Mouse (Mus musculus) heart, postnatal 25 days (tissue): ENCODE data around the gene Acaca. TPM values are rescaled to one million over a fixed set of nuclear protein-coding genes. Genes with fewer than 3 reads are reported as not detected.

ENCODE experiments used
- DNase-seq: peaks from one replicate; pipeline ENCODE4 v3.0.0; 2022; ENCODE audit warnings: low spot score
- intact Hi-C: fragments of 180-260 bp; cut with DNase I; formaldehyde crosslinking; loops from one replicate; pipeline ENCODE4 v1.15.1; 2025
- total RNA-seq, 2 experiments: library from RNA; stranded (reverse); gene quantifications; 2 replicates each; pipeline ENCODE4 v1.2.3; 2021

Acaca gene
- total RNA-seq, 2 experiments from 2014 or later: 16.5 to 22.1 TPM

DNA sequence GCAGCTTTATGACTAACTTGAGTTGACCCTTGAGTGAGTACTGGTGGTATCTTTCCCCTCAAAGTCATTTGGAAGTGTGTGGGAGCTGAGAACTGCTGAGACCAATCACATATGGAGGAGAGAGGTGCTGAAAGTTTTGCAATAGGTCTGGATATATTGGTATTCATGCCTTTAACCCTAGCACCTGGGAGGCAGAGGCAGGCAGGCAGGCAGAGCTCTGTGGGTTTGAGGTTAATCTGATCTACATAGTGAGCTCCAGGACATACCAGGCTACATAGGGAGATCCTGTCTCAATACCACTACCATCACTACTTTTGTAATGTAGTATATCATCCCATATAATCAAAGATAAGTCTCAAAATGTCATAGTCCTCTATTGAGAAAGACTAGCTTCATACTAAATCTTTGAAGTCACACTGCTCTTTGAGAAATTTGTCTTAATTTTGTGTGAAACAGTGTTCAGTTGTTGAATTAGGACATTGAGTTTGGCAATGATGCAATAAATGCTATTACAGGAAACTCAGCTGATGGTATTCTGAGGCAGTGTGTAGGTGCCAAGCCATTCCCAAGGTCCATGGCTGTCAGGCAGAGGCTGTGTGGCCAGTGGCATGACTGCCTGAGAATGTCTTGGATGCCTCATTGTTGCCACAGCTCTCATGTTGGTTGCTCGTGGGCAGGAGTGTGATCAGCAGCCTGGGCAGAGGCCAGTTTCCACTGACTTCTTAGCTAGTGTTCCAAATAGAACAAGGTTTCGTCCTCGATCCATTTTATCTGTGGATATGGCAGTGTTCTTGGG is 68.3 kb downstream of the Acaca start:
- DNase-seq: peak; percentile 6
- intact Hi-C loops: no loop called here

DNA sequence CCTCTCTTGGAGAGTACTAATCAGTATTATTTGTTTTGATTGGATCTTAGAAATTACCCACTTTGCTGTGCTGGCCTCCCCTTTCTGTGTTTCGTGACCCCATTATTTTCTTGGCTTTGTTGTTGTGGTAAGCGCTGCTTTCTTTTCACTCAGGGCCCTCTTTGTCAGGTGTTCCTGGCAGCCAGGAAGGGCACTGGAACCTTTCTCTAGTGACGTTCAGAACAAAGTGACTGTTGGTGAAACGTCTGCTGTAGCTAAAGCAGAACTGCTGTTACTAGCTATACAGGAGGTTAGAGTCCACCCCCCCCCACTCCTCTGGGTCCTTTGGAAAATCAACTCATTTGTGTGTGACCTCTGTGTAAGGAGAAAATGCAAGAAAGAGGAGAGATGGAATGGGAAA is 76.3 kb downstream of the Acaca start:
- no peak for DNase-seq
- intact Hi-C loops: no loop called here

DNA sequence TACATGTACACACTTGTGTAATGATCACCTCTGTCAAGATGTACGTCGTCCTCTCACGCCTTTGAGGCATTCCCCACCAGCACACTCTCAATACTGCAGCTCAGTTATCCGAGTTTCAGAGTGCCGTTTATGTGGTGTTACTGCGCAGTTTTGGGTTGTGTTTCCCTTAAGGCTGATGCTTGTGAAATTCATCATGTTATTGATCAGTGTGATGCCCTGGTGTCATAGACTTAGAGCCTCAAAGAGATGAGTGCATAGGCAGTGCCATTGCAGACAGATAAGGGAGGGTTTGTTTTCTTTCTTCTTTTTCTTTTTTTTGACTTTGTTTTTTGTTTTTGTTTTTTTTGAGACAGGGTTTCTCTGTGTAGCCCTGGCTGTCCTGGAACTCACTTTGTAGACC is 81.4 kb downstream of the Acaca start:
- DNase-seq: no peak
- intact Hi-C loops: no loop called here

DNA sequence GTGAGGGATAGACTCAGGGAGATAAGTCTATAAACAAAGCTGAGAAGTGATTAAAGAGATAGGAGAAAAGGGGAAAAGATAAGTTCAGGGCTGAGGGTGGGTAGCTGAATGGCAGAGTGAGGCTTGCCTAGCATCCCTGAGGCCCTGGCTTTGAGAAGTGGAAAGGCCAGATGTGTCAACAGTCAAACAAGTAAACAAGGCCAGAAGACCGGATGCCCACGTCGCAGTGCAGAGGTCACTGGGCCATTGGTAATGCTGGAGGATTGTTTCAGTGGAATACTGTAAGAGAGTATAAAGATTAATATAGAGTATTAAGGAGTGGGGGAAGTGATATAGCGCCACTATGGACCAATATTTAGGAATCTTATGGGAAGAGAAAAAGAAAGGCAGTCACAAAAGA is 89.5 kb downstream of the Acaca start:
- no peak for DNase-seq
- intact Hi-C loops: no loop called here

DNA sequence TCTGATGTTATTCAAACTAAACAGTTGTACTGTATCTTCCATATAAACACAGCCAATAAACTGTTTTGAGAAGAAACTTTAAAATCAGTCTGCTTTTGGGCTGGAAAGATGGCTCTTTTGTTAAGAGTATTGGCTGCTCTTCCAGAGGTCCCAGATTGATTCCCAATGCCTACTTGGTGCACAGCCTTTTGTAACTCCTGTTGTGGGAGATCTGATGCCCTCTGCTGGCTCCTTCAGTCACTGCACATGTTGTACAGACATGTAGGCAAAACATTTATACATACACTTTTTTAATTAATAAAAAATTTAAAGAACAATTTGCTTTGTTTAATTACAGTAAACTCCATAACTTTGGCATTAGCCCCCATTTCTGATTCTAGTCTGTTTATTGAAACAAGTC is 114.1 kb downstream of the Acaca start:
- no peak for DNase-seq
- intact Hi-C loops: loop anchor here (2.0 kb wide), 1 partner anchor 63 kb away; no protein-coding TSS in a partner anchor

DNA sequence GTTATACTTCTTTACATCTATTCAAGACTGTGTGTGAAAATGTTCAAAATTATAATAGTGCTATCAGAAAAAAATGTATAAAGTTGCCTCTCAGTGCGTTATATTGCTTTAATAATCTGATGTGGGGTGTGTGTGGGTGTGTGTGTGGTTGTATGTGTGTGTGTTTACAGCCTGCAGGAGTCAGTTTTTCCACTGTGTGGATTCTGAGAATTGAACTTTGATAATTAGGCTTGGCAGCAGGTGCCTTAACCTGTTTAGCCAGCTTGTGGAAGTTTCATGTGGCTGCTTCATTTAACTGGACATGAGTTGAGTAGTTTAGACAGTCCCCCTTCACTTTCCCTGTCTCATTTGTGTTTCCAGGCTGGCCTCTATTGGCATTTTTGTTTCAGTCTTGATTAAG is 117.9 kb downstream of the Acaca start:
- intact Hi-C loops: no loop called here
- DNase-seq: no peak

DNA sequence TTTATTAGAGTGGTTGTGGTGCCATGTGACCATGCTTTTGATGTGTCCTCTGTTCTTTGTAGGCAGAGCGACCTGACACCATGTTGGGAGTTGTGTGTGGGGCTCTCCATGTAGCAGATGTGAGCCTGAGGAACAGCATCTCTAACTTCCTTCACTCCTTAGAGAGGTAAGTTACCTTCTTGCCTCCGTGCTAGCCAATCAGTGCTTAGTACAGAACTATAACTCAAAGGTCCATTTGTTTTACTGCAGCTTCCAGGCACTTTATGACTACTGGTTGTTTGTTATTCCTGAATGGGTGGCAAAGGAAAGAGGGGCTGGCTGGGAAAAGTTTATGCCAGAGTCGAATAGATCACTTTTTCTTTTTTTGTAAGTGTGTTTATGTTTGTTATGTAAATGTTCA is 121.7 kb downstream of the Acaca start:
- DNase-seq: no peak
- intact Hi-C loops: no loop called here

DNA sequence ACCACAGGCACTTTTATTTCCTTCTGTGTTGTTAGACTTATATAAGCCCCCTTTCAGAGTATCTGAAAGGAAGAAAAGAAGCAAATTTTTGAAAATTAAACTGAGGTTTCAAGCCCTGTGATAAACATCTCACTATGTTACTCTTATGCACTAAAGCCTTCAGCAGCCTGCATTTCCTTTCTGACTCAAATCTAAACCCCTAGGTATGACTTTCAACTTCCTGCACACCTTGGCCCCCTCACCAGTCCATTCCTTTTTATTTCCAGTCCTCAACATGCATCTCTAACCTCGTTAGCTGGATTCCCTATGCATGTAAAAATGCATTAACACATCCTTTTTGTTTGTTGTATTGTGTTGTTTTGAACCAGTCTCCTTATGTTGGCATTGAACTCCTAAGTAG is 123.0 kb downstream of the Acaca start:
- intact Hi-C loops: no loop called here
- no peak for DNase-seq

DNA sequence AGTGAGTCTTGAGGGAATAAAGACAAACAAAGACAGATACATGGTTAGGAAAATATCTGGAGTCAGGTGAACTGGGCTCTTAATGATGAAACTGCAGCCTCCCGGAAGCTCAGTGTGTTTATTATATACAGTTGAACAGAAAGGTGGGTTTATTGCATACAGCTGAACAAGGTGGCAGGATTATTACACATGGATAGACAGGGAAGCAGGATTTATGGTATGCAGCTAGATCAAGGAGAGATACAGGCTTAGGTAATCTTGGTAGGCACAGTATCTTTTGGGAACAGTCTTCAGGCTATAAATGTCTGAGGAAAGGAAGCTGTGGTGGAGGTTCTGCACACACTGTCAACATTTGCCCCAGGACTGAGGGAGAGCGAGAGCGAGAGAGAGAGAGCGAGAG is 126.4 kb downstream of the Acaca start:
- no peak for DNase-seq
- intact Hi-C loops: no loop called here

DNA sequence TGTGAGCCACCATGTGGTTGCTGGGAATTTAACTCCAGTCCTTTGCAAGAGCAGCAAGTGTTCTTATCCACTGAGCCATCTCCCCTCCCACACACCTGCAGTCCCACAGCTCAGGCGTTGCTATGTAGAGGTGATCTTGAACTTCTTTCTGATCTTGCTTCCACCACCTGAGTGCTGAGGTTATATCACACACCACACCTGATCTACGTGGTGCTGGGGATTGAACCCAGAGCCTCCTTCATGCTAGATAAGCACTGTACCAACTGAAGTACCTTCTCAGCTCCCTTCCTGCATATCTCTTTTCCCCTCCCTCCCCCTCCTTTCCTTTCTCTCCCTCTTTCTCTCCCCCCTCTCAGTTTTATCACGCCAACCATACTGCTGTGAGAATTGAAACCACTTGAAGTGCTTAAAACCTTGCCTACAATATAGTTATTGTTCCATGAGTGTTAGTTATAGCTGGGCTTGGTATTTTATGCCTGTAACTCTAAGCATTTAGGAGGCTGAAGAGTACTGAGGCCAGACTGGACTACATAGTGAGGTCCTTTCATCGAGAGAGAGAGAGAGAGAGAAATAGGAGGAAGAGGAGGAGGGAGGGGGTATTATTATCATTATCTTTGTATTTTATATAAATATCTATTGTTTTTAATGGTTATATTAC is 128.7 kb downstream of the Acaca start:
- intact Hi-C loops: no loop called here
- DNase-seq: no peak

DNA sequence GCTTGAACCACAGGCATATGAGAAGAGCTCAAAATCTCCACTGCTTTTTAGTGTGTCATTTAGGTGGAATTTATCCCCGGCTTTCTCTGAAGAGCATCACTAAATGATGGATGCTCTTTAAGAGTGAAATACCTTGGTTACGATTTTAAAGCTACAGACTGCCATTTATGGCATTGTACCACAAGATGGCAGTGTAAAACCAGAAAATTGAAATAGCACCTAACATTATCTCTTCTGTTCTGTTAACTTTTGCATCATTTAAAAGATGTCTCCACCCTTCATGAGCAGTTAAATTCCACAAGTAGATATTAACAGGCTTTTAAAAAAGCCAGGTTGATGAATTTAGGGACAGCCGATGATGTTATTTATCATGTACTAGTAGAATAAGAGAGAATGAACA is 135.0 kb downstream of the Acaca start:
- no peak for DNase-seq
- intact Hi-C loops: loop anchor here (10.0 kb wide), 1 partner anchor 160 kb away; no protein-coding TSS in a partner anchor

DNA sequence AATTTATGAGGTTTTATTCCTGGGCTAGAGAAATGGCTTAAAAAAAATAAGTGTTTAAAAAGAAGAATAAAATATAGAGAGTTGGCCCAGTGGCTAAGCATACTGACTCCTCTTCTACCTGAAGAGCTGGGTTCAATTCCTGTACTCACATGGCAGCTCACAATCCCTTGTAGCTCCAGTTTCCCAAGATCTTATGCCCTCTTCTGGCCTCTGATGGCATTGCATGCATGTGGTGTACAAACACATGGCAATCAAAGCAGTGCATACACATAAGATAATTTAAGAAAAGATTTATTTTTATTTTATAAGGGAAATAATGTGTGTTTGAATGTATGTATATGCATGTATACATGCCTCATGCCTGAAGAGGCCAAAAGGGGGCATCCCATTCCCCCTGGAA is 138.6 kb downstream of the Acaca start:
- intact Hi-C loops: loop anchor here (5.0 to 10.0 kb wide), 3 partner anchors 157 to 544 kb away; no protein-coding TSS in a partner anchor

DNA sequence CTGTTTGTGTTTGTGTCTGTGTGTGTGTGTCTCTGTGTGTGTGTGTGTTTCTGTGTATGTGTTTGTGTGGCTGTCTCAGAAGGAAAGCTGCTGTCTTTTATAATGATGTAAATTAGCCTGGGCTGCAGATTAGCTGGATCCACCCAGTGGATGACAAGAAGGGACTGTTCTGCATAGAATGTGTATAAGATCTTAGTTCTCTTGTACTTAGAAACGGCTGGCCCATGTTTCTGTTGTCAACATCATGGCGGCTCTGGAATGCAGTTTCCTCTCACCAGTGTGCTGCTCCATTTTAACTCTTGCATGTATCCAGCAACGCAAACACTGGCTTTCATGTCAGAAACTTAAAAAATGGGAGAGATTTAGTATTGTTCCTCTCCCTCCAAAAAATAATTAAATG is 141.0 kb downstream of the Acaca start:
- intact Hi-C loops: no loop called here
- no peak for DNase-seq

More for the DNA sequence above, 138.6 kb downstream of the Acaca start:
- no peak for DNase-seq

DNA sequence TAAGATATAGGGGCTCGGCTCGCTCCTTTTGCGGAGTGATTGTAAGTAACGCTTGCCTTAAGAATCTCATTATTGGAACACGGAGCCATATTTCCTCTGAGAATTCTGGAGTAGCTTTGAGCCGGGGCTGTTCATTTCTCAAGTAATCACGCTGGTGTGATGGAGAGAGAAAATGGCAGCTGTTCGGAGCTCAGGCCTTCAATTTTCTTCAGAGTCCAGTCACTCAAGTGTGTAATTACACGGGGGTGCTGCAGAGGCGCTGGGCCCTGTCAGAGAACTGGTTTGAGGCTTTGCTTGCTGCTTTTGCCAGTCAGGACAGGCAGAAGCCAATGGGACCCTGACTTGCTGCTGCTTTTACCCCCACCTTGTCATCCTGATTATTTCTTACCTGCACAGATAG is 142.5 kb downstream of the Acaca start:
- DNase-seq: no peak
- intact Hi-C loops: no loop called here

DNA sequence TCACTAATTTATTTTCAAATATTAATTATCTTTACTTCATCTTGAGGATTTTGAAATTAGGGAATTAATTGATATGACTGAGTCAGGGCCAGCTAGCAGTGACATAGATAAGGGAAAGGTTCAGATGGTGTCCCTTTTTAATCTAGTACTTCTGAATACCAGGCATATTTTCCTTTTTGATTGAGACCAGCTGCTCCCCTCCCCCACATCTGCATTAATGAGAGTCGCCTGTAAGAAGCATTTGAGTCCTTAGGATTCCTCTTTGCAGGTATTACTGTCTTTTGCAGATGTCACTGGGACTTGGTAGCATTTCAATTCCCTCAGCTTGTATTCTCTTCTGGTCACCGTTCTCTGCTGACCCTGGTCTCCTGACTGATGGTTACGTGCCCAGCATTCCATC is 143.1 kb downstream of the Acaca start:
- intact Hi-C loops: no loop called here
- DNase-seq: no peak

DNA sequence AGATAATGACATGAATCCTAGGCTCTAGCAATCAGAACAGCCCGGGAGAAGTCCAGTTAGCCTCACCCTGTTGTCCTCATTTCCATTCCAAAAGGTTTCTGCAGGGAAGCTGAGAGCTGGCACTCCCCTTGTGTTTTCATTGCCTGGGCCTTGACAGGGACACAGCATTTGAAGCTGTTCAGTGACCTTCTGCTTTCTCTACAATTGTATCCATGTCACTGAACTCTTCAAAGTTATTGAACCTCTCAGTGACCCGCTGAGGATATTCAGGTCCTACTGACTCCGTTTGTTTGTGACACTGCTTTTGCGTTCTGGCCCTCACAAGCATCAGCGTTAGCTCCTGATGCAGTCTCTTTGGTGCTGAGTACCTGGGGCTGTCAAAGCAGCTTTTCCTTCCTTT is 147.5 kb downstream of the Acaca start:
- intact Hi-C loops: no loop called here
- no peak for DNase-seq

DNA sequence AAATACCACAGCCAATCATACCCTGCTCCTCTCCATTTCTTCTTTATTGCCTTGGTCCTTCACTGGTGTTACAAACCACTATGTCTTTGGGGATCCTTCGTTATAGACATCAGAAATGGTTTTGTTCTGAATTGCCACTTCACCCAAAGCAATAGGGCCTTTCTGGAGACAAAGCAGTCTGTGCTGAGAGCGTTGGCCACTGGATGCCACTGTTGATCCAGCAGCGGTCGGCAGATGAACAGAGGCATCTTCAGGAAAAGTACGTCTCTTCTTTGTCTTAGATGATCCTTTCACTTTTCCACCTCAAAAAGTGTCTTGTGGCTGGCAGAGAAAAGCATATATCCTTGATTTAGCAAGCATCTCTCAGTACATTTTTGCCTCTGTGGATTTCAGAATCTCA is 151.8 kb downstream of the Acaca start:
- DNase-seq: no peak
- intact Hi-C loops: no loop called here

DNA sequence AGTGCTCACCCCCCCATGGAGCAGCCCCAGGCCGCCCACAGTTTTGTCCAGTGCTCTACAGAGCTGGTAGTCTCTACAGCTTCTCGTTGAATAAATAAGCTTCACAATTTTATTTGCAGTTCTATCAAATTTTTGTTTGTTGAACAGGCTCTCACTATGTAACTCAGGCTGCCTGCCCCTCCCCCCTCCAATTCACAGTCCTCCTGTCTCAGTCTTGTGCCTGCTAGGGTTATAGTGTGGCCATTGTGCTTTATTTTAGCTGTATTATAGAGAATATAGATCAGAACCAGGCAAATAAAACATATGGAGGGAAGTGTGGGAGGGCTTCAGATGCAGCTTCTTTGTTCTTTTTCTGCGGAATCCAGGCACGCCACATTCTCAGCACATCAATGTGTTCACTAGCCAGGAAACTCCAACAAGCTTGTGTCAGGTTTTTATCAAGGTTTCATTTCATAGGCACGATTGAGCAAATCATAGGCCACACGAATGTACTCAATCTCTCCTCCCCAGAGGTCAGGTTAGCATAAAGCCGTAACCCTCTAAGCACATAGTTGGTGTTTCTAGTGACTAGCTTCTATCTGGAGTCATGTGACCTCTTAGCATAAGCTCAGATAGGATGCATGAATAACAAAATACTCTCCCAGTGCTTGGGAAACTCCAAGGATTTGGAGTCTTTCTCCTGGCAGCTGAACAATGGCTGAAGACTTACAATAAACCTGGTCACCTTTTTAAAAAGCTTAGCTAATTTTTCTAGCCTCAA is 153.7 kb downstream of the Acaca start:
- DNase-seq: no peak
- intact Hi-C loops: no loop called here

DNA sequence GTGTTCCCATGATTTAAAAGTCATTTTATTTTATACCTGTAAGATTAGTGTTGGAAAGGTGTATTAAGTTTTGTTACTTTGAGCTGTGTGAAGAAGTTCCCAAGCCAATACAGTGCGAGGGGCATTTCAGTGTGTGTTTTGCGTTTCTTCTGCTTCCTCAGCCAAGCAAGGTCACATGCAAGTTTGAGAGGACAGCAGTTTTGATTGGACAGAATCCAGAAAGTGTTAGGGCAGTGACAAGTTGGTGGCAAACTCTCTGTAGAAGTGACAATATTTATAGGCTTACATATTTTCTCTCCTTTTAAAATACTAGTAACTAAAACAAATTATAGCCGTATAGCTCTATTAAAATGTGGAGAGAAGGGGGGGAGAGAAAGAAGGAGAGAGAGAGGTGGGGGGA is 161.3 kb downstream of the Acaca start:
- intact Hi-C loops: no loop called here
- DNase-seq: no peak

DNA sequence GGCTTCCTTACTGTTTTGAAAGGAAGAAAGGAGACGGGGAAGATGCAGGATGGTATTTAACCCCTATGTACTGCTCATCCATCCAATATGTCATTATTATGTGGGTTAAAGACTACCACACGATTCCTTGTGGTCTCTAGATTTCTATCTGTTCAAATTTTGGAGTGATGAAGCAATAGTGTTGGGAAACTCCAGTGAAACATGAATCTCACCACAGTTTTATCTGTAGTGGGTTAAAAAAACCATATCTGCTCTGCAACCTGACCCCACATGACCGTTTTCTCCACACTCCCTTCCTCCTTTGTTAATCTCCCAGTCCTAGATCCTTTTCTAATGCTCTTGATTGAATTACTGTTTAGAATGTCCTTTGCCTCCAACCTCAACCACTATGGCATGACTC is 163.1 kb downstream of the Acaca start:
- DNase-seq: no peak

DNA sequence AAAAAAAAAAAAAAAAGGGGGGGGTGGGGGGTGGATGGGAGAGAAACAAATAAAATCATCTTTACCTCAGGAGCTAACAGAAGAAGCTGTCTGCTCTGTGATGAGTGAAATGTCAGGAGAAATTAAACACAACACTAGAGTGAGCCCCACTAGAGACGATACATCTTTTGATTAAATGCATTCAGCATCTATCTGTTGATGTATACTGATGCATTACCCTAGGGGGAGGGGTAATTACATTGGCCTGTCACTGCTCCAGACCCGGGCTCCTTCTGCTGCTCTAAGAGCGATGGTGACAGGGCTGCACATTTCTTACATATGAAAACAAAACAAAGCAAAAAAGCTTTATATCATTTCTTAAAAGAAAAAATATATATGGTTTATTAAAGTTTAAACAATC is 163.8 kb downstream of the Acaca start:
- no peak for DNase-seq
- intact Hi-C loops: no loop called here

More for the DNA sequence above, 163.1 kb downstream of the Acaca start:
- intact Hi-C loops: no loop called here
